Mouse (Mus musculus): ENCODE data around the gene Tom1l2.

- TF ChIP-seq CTCF (IDR thresholded peaks at IDR 0.05; ENCODE audit: borderline replicate concordance, extremely low read depth, insufficient read depth, insufficient read length) (no peak), POLR2A (IDR thresholded peaks at IDR 0.05; ENCODE audit: borderline replicate concordance, extremely low read depth, insufficient read depth, insufficient read length, poor library complexity, severe bottlenecking) (no peak)
Observed at GRCm38 (mm10) chr11:60221425-60221824, 131.3 kb downstream of the Tom1l2 start.

All from brain, embryonic 14.5 days (tissue).